Mouse (Mus musculus) lung, postnatal 0 days (tissue): ENCODE measurements around the gene Oas1h.
"Not testable (repeated sequence)": the region's sequence is repeated elsewhere in the genome, so short reads cannot be mapped to it uniquely, and the experiment has no call there.

ENCODE experiments used
- CTCF ChIP-seq: IDR thresholded peaks from 2 replicates; pipeline ENCODE4 v1.5.1; 2016; ENCODE audit warnings: antibody characterized with exemption, mild to moderate bottlenecking
- EP300 ChIP-seq: IDR thresholded peaks from 2 replicates; pipeline ENCODE4 v1.6.1; 2016; ENCODE audit warnings: antibody characterized with exemption, mild to moderate bottlenecking, control low read depth

DNA sequence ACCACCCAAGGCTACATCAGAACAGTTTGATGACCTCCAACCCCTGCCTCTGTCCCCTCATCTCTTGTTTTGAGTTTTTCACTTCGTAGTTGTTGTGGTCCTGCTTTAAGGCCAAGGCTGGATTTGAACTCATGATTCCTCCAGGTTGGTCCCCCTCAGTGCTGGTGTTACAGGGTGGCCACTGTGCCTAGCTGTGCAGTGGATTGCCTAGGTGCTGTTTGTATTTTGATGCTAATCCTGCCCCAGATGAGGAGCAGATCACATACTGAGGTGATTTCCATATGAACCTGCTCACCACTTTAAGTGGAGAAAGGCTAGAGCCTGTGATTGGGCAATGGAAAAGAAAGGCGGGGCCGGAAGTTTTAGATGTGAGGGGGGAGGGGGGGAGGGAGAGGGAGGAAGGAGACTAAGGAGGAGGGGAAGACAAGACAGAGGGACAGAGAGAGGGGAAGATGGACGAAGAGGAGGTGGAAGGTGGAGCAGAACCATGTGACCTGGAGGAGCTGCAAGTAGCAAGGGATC lies 27.1 kb downstream of the Oas1h start:
- TF ChIP-seq CTCF, EP300: not testable (repeated sequence)
